Mouse (Mus musculus): ENCODE results near the gene Cyb561a3. TPM values are rescaled to one million over a fixed set of nuclear protein-coding genes. Genes with fewer than 3 reads are reported as not detected.

Gene Cyb561a3
- polyA plus RNA-seq, 2 experiments from 2014 or later, result 33.9 to 39.6 TPM

Other genes with a start within 250 kb of the Cyb561a3 start
- under 1 TPM in 1 of 2 experiments, not detected in 1; 0.05 TPM for gene Syt7, start 188.1 kb upstream of the Cyb561a3 start, polyA plus RNA-seq (2017; shearing (Covaris generic))
- not detected for gene Lrrc10b, start 119.7 kb upstream of the Cyb561a3 start, polyA plus RNA-seq (2017; shearing (Covaris generic))
- gene Ppp1r32, start 94.2 kb upstream of the Cyb561a3 start, polyA plus RNA-seq (2017; shearing (Covaris generic)), result under 1 TPM in 1 of 2 experiments, not detected in 1; 0.41 TPM
- 10 to 100 TPM; 53.2 to 54.5 TPM for gene Cpsf7, start 51.9 kb upstream of the Cyb561a3 start, polyA plus RNA-seq (2017; shearing (Covaris generic))
- 10 to 100 TPM; 77.2 to 87.7 TPM for gene Sdhaf2, start 51.0 kb upstream of the Cyb561a3 start, polyA plus RNA-seq (2017; shearing (Covaris generic))
- gene Tmem216, start 20.9 kb upstream of the Cyb561a3 start, polyA plus RNA-seq (2017; shearing (Covaris generic)), result 1 to 10 TPM; 5.9 to 8.4 TPM
- gene Tmem138, start 190 bp downstream of the Cyb561a3 start, polyA plus RNA-seq (2017; shearing (Covaris generic)), result 10 to 100 TPM; 15.2 to 19.2 TPM
- gene Ddb1, start 28.2 kb downstream of the Cyb561a3 start, polyA plus RNA-seq (2017; shearing (Covaris generic)), result 10 to 100 TPM; 79.6 to 85.1 TPM
- gene Tkfc, start 28.5 kb downstream of the Cyb561a3 start, polyA plus RNA-seq (2017; shearing (Covaris generic)), result 10 to 100 TPM in 1 of 2 experiments, 1 to 10 TPM in 1; 6.3 to 12.3 TPM
- gene Vwce, start 57.0 kb downstream of the Cyb561a3 start, polyA plus RNA-seq (2017; shearing (Covaris generic)), result 1 to 10 TPM in 1 of 2 experiments, not detected in 1; 1.1 TPM
- gene Pga5, start 100.9 kb downstream of the Cyb561a3 start, polyA plus RNA-seq (2017; shearing (Covaris generic)), result not detected
- 10 to 100 TPM; 11.1 to 13.2 TPM for gene Vps37c, start 111.6 kb downstream of the Cyb561a3 start, polyA plus RNA-seq (2017; shearing (Covaris generic))
- gene Cd5, start 161.8 kb downstream of the Cyb561a3 start, polyA plus RNA-seq (2017; shearing (Covaris generic)), result 100 to 1,000 TPM; 406 to 482 TPM

Data from activated CD4-positive, CD25-positive, alpha-beta regulatory T cell, adult 4 months (primary cell).